Mouse (Mus musculus) lung, postnatal 0 days (tissue): Measurements from ENCODE around the gene Hdac8.

ENCODE experiments used
- CTCF ChIP-seq: IDR thresholded peaks from 2 replicates; pipeline ENCODE4 v1.5.1; 2016; ENCODE audit warnings: antibody characterized with exemption, mild to moderate bottlenecking
- EP300 ChIP-seq: IDR thresholded peaks from 2 replicates; pipeline ENCODE4 v1.6.1; 2016; ENCODE audit warnings: antibody characterized with exemption, mild to moderate bottlenecking, control low read depth

DNA sequence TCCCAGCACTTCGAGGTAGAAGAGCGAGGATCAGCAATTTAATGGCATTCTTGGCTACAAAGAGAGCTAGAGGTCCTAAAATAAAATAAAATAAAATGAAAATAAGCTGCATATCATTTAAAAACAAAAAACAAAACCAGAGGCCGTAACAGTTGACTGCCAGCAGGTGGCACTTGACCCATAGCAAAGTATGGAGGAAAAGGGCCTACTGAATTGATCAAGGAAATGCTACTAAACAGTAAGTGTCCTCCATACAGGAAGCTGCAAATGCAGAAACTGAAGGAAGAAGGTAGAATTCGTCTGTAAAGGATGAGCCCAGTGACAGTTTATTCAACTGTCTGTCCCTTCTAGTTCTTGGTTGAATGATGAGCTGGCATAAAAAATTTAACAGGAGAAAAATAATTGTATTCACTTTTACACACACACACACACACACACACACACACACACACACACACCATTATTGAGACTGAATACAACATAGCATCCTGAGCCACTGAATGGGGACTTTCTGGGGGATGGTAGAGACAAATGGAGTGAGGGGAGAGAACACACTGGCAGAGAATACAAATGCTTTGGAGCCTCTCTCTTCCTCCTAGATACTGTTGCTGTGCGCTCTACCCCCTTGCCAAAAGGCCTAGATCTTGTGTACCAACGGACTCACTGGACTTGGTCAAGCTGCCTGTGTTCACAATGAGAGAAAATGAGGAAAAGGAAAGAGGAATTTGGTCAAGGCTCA is 11.0 kb downstream of the Hdac8 start:
- TF ChIP-seq EP300 (no peak), CTCF (peak; percentile 64)
